Mouse (Mus musculus) forebrain, embryonic 11.5 days (tissue): ENCODE data around the gene Olfr1424. TPM values are rescaled to one million over a fixed set of nuclear protein-coding genes. Genes with fewer than 3 reads are reported as not detected.

Experiments used
- ATAC-seq: fragments of 200-750 bp; cut with Nextera tagmentation; replicated peaks from 2 replicates; pipeline ENCODE4 v1.8.0; 2017; ENCODE audit warnings: moderate TSS enrichment; ENCODE audit not compliant: low FRiP score
- DNase-seq: peaks from one replicate; pipeline ENCODE4 v3.0.0-alpha.2; 2017; ENCODE audit warnings: low spot score
- H3K27ac ChIP-seq: fragments of 300-500 bp; sonication (generic); 2 replicates; pipeline ENCODE4 v1.5.1; 2014; ENCODE audit warnings: low read depth, low read length
- H3K27me3 ChIP-seq: fragments of 300-500 bp; sonication (generic); 2 replicates; pipeline ENCODE4 v1.6.1; 2014; ENCODE audit warnings: mild to moderate bottlenecking, low read length, mixed read lengths; ENCODE audit not compliant: control insufficient read depth, insufficient read depth
- H3K36me3 ChIP-seq: fragments of 300-500 bp; sonication (generic); 2 replicates; pipeline ENCODE4 v1.6.1; 2014; ENCODE audit warnings: mild to moderate bottlenecking, low read length, moderate library complexity, mixed read lengths; ENCODE audit not compliant: control insufficient read depth, insufficient read depth
- H3K4me1 ChIP-seq: fragments of 300-500 bp; sonication (generic); replicated peaks from 2 replicates; pipeline ENCODE4 v1.6.1; 2014; ENCODE audit warnings: low read length, mixed read lengths; ENCODE audit not compliant: control insufficient read depth, insufficient read depth
- H3K4me2 ChIP-seq: fragments of 300-500 bp; sonication (generic); 2 replicates; pipeline ENCODE4 v1.6.1; 2014; ENCODE audit warnings: low read depth, mild to moderate bottlenecking, low read length, moderate library complexity, mixed read lengths; ENCODE audit not compliant: severe bottlenecking
- H3K4me3 ChIP-seq: fragments of 300-500 bp; sonication (generic); 2 replicates; pipeline ENCODE4 v1.5.1; 2014; ENCODE audit warnings: low read depth, low read length
- H3K9ac ChIP-seq: fragments of 300-500 bp; sonication (generic); 2 replicates; pipeline ENCODE4 v1.6.1; 2014; ENCODE audit warnings: low read length
- H3K9me3 ChIP-seq: fragments of 300-500 bp; sonication (generic); 2 replicates; pipeline ENCODE4 v1.6.1; 2016; ENCODE audit warnings: low read length, mixed read lengths; ENCODE audit not compliant: control insufficient read depth
- WGBS: fragments of 180-500 bp; shearing (Covaris S2); extraction: QIAGEN DNeasy Blood & Tissue Kit; methylation state at CpG from one replicate; pipeline ENCODE4 v1.1.7; 2014; 5-methylcytosine and 5-hydroxymethylcytosine counted together
- polyA plus RNA-seq: library from polyadenylated mRNA; unstranded; fragments of >200 nt; fragmentation: Nextera tagmentation; extraction: Ambion mirVana; gene quantifications from 2 replicates; pipeline ENCODE4 v1.2.1, GENCODE M21; 2014

Olfr1424 gene
- polyA plus RNA-seq, 1 experiment from 2014 or later = not detected

GRCm38 (mm10) chr19:12011560-12012556, 50.6 kb downstream of the Olfr1424 start:
- DNase-seq (peak; percentile 98), ATAC-seq (peak; percentile 84)
- Histone ChIP-seq H3K4me2 (peak overlapping the region; percentile 54), H3K27me3 (no peaks in the 10 kb centered on the region), H3K9me3 (no peaks in the 10 kb centered on the region; the same call in 1 of the 2 replicates), H3K4me1 (no peaks in the 10 kb centered on the region), H3K4me3 (peak overlapping the region; percentile 49), H3K27ac (0 out of 2 replicates have a peak overlapping the region, but pooled peaks have one; percentile 47), H3K9ac (no peak overlapping the region; the same call in 1 of the 2 replicates), H3K36me3 (no peaks in the 10 kb centered on the region)
- under 1% methylated on average over 49 of the region's 49 CpGs for WGBS

GRCm38 (mm10) chr19:12010916-12011559, 51.4 kb downstream of the Olfr1424 start:
- under 1% methylated on average over 26 of the region's 26 CpGs for whole genome bisulfite sequencing
- ATAC-seq (peak; percentile 65), DNase-seq (peak; percentile 83)
- Histone ChIP-seq H3K4me3 (peak overlapping the region; percentile 49), H3K4me1 (no peaks in the 10 kb centered on the region), H3K9ac (peak overlapping the region; percentile 71), H3K27me3 (no peaks in the 10 kb centered on the region), H3K27ac (peak overlapping the region; percentile 90), H3K9me3 (no peaks in the 10 kb centered on the region; the same call in 1 of the 2 replicates), H3K4me2 (peak overlapping the region; percentile 48), H3K36me3 (no peaks in the 10 kb centered on the region)

GRCm38 (mm10) chr19:12010281-12010771, 52.2 kb downstream of the Olfr1424 start:
- peak overlapping the region; percentile 49 for H3K4me3 ChIP-seq
- no peaks in the 10 kb centered on the region for H3K36me3 ChIP-seq
- H3K4me1 ChIP-seq = no peaks in the 10 kb centered on the region
- ATAC-seq (peak; percentile 36), DNase-seq (peak; percentile 88)
- 0% methylated on average over 24 of the region's 24 CpGs for WGBS
- peak overlapping the region; percentile 90 for H3K27ac ChIP-seq
- no peaks in the 10 kb centered on the region for H3K9me3 ChIP-seq
- H3K9ac ChIP-seq = peak overlapping the region; percentile 71
- H3K4me2 ChIP-seq = peak overlapping the region; percentile 48
- no peaks in the 10 kb centered on the region for H3K27me3 ChIP-seq

GRCm38 (mm10) chr19:12009501-12010280, 52.8 kb downstream of the Olfr1424 start:
- peak overlapping the region; percentile 49 for H3K4me3 ChIP-seq
- H3K9me3 ChIP-seq = no peaks in the 10 kb centered on the region
- peak overlapping the region; percentile 48 for H3K4me2 ChIP-seq
- peak; percentile 84 for DNase-seq
- no peaks in the 10 kb centered on the region for H3K27me3 ChIP-seq
- peak overlapping the region; percentile 71 for H3K9ac ChIP-seq
- H3K36me3 ChIP-seq = no peaks in the 10 kb centered on the region
- H3K27ac ChIP-seq = peak overlapping the region; percentile 90
- WGBS = under 1% methylated on average over 24 of the region's 24 CpGs
- no peaks in the 10 kb centered on the region for H3K4me1 ChIP-seq
- peak; percentile 22 for ATAC-seq

Other genes starting within 250 kb of the Olfr1424 start
- 11.0 and 11.4 TPM in 2 replicates for gene Stx3, start 243.3 kb downstream of the Olfr1424 start, polyA plus RNA-seq
- not detected in 2 replicates for gene Olfr1417, start 223.5 kb downstream of the Olfr1424 start, polyA plus RNA-seq
- not detected in 2 replicates for gene Olfr1418, start 201.6 kb downstream of the Olfr1424 start, polyA plus RNA-seq
- gene Olfr1419, start 187.6 kb downstream of the Olfr1424 start, polyA plus RNA-seq = not detected in 2 replicates
- not detected in 2 replicates for gene Olfr1420, start 176.1 kb downstream of the Olfr1424 start, polyA plus RNA-seq
- 33.0 and 35.5 TPM in 2 replicates for gene Patl1, start 150.3 kb downstream of the Olfr1424 start, polyA plus RNA-seq
- gene Osbp, start 96.7 kb downstream of the Olfr1424 start, polyA plus RNA-seq = 6.1 and 6.6 TPM in 2 replicates
- not detected in 2 replicates for gene Olfr1423, start 21.4 kb downstream of the Olfr1424 start, polyA plus RNA-seq
- not detected in 2 replicates for gene Olfr1425, start 15.0 kb upstream of the Olfr1424 start, polyA plus RNA-seq
- not detected in 2 replicates for gene Olfr1426, start 29.3 kb upstream of the Olfr1424 start, polyA plus RNA-seq
- gene Olfr1427, start 40.7 kb upstream of the Olfr1424 start, polyA plus RNA-seq = not detected in 2 replicates
- not detected in 2 replicates for gene Olfr1428, start 53.2 kb upstream of the Olfr1424 start, polyA plus RNA-seq
- gene Olfr76, start 60.5 kb upstream of the Olfr1424 start, polyA plus RNA-seq = not detected in 2 replicates
- gene Olfr1555-ps1, start 107.4 kb upstream of the Olfr1424 start, polyA plus RNA-seq = not detected in 2 replicates
- gene Olfr1431, start 138.0 kb upstream of the Olfr1424 start, polyA plus RNA-seq = not detected in 2 replicates
- gene Olfr1432, start 169.9 kb upstream of the Olfr1424 start, polyA plus RNA-seq = not detected in 2 replicates
- gene Olfr262, start 179.0 kb upstream of the Olfr1424 start, polyA plus RNA-seq = not detected in 2 replicates
- gene Olfr235, start 198.3 kb upstream of the Olfr1424 start, polyA plus RNA-seq = not detected in 2 replicates
- not detected in 2 replicates for gene Olfr1434, start 217.2 kb upstream of the Olfr1424 start, polyA plus RNA-seq
- not detected in 2 replicates for gene Olfr1436, start 236.4 kb upstream of the Olfr1424 start, polyA plus RNA-seq